Mouse (Mus musculus) MEL (cell line): Measurements from ENCODE around the gene Gm7356.
"Not testable (repeated sequence)": the region's sequence is repeated elsewhere in the genome, so short reads cannot be mapped to it uniquely, and the experiment has no call there.

Source experiments
- CHD2 ChIP-seq: IDR thresholded peaks from 2 replicates; pipeline ENCODE4 v1.6.1; 2011; ENCODE audit warnings: low read length, improper control_type of control experiment
- CTCF ChIP-seq, 3 experiments: IDR thresholded peaks in 2 of 3; conservative IDR thresholded peaks in 1 of 3; 2 replicates each; pipeline ENCODE4 v1.5.1; 2011 to 2012; ENCODE audit warnings: low read length in 3 of 3, low read depth in 2 of 3, mild to moderate bottlenecking in 2 of 3, improper control_type of control experiment in 1 of 3, inconsistent platforms in 1 of 3, mixed read lengths in 1 of 3, moderate library complexity in 1 of 3; ENCODE audit not compliant: control insufficient read depth in 1 of 3, insufficient read depth in 1 of 3, poor library complexity in 1 of 3, severe bottlenecking in 1 of 3
- EP300 ChIP-seq, 2 experiments: IDR thresholded peaks; 2 replicates each; pipeline ENCODE4 v1.6.1; 2011; ENCODE audit warnings: improper control_type of control experiment in 2 of 2, low read length in 2 of 2, low read depth in 1 of 2, mild to moderate bottlenecking in 1 of 2
- JUND ChIP-seq: IDR thresholded peaks from 2 replicates; pipeline ENCODE4 v1.6.1; 2011; ENCODE audit warnings: low read depth, mild to moderate bottlenecking, improper control_type of control experiment, low read length
- KAT2A ChIP-seq: conservative IDR thresholded peaks from 2 replicates; pipeline ENCODE4 v1.6.1; 2012; ENCODE audit warnings: low read depth, low read length, improper control_type of control experiment, inconsistent platforms
- MAFK ChIP-seq: IDR thresholded peaks from 2 replicates; pipeline ENCODE4 v1.6.1; 2011; ENCODE audit warnings: low read depth, mild to moderate bottlenecking, low read length, improper control_type of control experiment, borderline replicate concordance
- POLR2A ChIP-seq, 2 experiments: IDR thresholded peaks; 2 replicates each; pipeline ENCODE4 v1.6.1; 2011 to 2012; ENCODE audit warnings: low read length in 2 of 2, mild to moderate bottlenecking in 2 of 2, control low read depth in 1 of 2, improper control_type of control experiment in 1 of 2, low read depth in 1 of 2, moderate library complexity in 1 of 2; ENCODE audit not compliant: control insufficient read depth in 1 of 2, insufficient read depth in 1 of 2, poor library complexity in 1 of 2
- TBP ChIP-seq: IDR thresholded peaks from 2 replicates; pipeline ENCODE4 v1.8.0; 2011; ENCODE audit warnings: low read depth, low read length, improper control_type of control experiment
- TCF12 ChIP-seq: IDR thresholded peaks from 2 replicates; pipeline ENCODE4 v1.6.1; 2014; ENCODE audit warnings: low read depth, mild to moderate bottlenecking, inconsistent platforms, low read length, improper control_type of control experiment, moderate library complexity
- USF2 ChIP-seq, 2 experiments: IDR thresholded peaks; 2 replicates each; pipeline ENCODE4 v1.6.1; 2011 to 2012; ENCODE audit warnings: improper control_type of control experiment in 2 of 2, low read length in 2 of 2, borderline replicate concordance in 1 of 2, inconsistent platforms in 1 of 2, low read depth in 1 of 2, mild to moderate bottlenecking in 1 of 2; ENCODE audit not compliant: insufficient read depth in 1 of 2
- ZKSCAN1 ChIP-seq: IDR thresholded peaks from 2 replicates; pipeline ENCODE4 v1.6.1; 2012; ENCODE audit warnings: low read depth, mild to moderate bottlenecking, inconsistent platforms, low read length, improper control_type of control experiment, moderate library complexity
- ZNF384 ChIP-seq: IDR thresholded peaks from 2 replicates; pipeline ENCODE4 v1.6.1; 2012; ENCODE audit warnings: low read depth, mild to moderate bottlenecking, inconsistent platforms, low read length, improper control_type of control experiment

DNA sequence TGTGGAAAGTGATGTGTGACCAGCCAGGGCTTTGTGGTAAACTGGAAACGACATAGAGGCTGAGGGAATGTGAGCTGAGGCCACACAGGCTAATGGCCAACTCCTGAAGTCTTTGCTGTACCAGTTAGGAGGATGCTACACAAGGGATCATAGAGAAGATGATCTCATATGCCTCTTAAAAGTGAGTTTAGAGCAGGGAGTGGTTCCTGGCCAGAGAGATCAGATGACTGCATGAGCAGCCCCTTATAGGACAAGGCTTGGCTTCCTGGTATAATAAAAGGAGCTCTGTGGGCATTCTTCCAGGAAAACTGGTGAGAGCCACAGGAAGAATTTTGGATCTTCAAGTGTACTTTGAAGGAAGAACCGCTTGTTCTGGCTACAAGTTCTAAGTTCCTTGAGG lies 33.5 kb upstream of the Gm7356 start:
- TF ChIP-seq CHD2; CTCF (IDR thresholded peaks at IDR 0.05 in 2 of 3, conservative IDR thresholded peaks at IDR 0.05 in 1 of 3; ENCODE audit: control insufficient read depth in 1 of 3, insufficient read depth in 1 of 3, low read depth in 2 of 3, low read length in 3 of 3, poor library complexity in 1 of 3, severe bottlenecking in 1 of 3); POLR2A (IDR thresholded peaks at IDR 0.05; ENCODE audit: control insufficient read depth in 1 of 2, insufficient read depth in 1 of 2, low read depth in 1 of 2, low read length in 2 of 2, poor library complexity in 1 of 2); EP300 (IDR thresholded peaks at IDR 0.05; ENCODE audit: low read depth in 1 of 2, low read length in 2 of 2); MAFK; ZKSCAN1; ZNF384; JUND; KAT2A; USF2 (IDR thresholded peaks at IDR 0.05; ENCODE audit: borderline replicate concordance in 1 of 2, insufficient read depth in 1 of 2, low read depth in 1 of 2, low read length in 2 of 2); TCF12; TBP: not testable (repeated sequence)
